Mouse (Mus musculus) MEL (cell line): ENCODE measurements at regions not wholly inside any gene's neighbourhood (a gene's known extent, or its start where the extent isn't known, plus 50 kb on each side); places are given as distances from the start of the nearest gene placed in this dataset.

Experiments used
- CTCF ChIP-seq, 3 experiments: IDR thresholded peaks in 2 of 3; conservative IDR thresholded peaks in 1 of 3; 2 replicates each; pipeline ENCODE4 v1.5.1; 2011 to 2012; ENCODE audit warnings: low read length in 3 of 3, low read depth in 2 of 3, mild to moderate bottlenecking in 2 of 3, improper control_type of control experiment in 1 of 3, inconsistent platforms in 1 of 3, mixed read lengths in 1 of 3, moderate library complexity in 1 of 3; ENCODE audit not compliant: control insufficient read depth in 1 of 3, insufficient read depth in 1 of 3, poor library complexity in 1 of 3, severe bottlenecking in 1 of 3
- E2F4 ChIP-seq: IDR thresholded peaks from 2 replicates; pipeline ENCODE4 v1.6.1; 2011; ENCODE audit warnings: low read depth, low read length, improper control_type of control experiment, borderline replicate concordance
- EP300 ChIP-seq, 2 experiments: IDR thresholded peaks; 2 replicates each; pipeline ENCODE4 v1.6.1; 2011; ENCODE audit warnings: improper control_type of control experiment in 2 of 2, low read length in 2 of 2, low read depth in 1 of 2, mild to moderate bottlenecking in 1 of 2
- HCFC1 ChIP-seq: IDR thresholded peaks from 2 replicates; pipeline ENCODE4 v1.6.1; 2012; ENCODE audit warnings: low read depth, mild to moderate bottlenecking, inconsistent platforms, low read length, improper control_type of control experiment, moderate library complexity
- JUND ChIP-seq: IDR thresholded peaks from 2 replicates; pipeline ENCODE4 v1.6.1; 2011; ENCODE audit warnings: low read depth, mild to moderate bottlenecking, improper control_type of control experiment, low read length
- MAX ChIP-seq: IDR thresholded peaks from 2 replicates; pipeline ENCODE4 v1.6.1; 2011; ENCODE audit warnings: low read length, improper control_type of control experiment
- MEF2A ChIP-seq: IDR thresholded peaks from 2 replicates; pipeline ENCODE4 v1.6.1; 2014; ENCODE audit warnings: low read depth, mild to moderate bottlenecking, inconsistent platforms, low read length, improper control_type of control experiment; ENCODE audit not compliant: poor library complexity, insufficient replicate concordance, severe bottlenecking; ENCODE audit errors: extremely low read depth
- MXI1 ChIP-seq: IDR thresholded peaks from 2 replicates; pipeline ENCODE4 v1.6.1; 2011; ENCODE audit warnings: mild to moderate bottlenecking, low read depth, low read length, improper control_type of control experiment
- POLR2A ChIP-seq, 2 experiments: IDR thresholded peaks; 2 replicates each; pipeline ENCODE4 v1.6.1; 2011 to 2012; ENCODE audit warnings: low read length in 2 of 2, mild to moderate bottlenecking in 2 of 2, control low read depth in 1 of 2, improper control_type of control experiment in 1 of 2, low read depth in 1 of 2, moderate library complexity in 1 of 2; ENCODE audit not compliant: control insufficient read depth in 1 of 2, insufficient read depth in 1 of 2, poor library complexity in 1 of 2
- RCOR1 ChIP-seq: IDR thresholded peaks from 2 replicates; pipeline ENCODE4 v1.6.1; 2012; ENCODE audit warnings: low read depth, mild to moderate bottlenecking, inconsistent platforms, low read length, improper control_type of control experiment
- TBP ChIP-seq: IDR thresholded peaks from 2 replicates; pipeline ENCODE4 v1.8.0; 2011; ENCODE audit warnings: low read depth, low read length, improper control_type of control experiment
- UBTF ChIP-seq: IDR thresholded peaks from 2 replicates; pipeline ENCODE4 v1.6.1; 2012; ENCODE audit warnings: low read depth, mild to moderate bottlenecking, inconsistent platforms, low read length, improper control_type of control experiment, moderate library complexity, borderline replicate concordance; ENCODE audit not compliant: insufficient read depth
- ZKSCAN1 ChIP-seq: IDR thresholded peaks from 2 replicates; pipeline ENCODE4 v1.6.1; 2012; ENCODE audit warnings: low read depth, mild to moderate bottlenecking, inconsistent platforms, low read length, improper control_type of control experiment, moderate library complexity

DNA sequence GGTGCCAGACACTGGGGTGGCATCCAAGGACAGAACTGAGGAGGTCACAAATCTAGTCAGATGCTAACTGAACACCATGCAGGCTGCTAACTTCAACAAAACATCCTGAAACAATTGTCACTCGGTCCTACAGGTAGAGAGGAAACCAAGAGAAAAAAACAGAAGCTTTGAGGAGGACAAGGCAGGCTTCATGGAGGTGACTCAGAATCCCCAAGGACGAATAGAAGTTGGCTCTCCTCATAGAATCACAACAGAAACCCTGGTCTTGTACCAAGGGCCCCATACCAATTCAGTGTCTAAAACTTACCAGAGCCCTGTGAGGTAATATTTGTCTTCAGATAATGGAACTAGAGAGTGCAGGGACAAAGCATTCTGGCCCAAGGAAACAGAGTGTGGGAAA is 206.1 kb upstream of the Tle3 start:
- TF ChIP-seq MAX: no peak
- TF ChIP-seq CTCF (IDR thresholded peaks at IDR 0.05 in 2 of 3, conservative IDR thresholded peaks at IDR 0.05 in 1 of 3; ENCODE audit: control insufficient read depth in 1 of 3, insufficient read depth in 1 of 3, low read depth in 2 of 3, low read length in 3 of 3, poor library complexity in 1 of 3, severe bottlenecking in 1 of 3): no peak
- TF ChIP-seq MXI1: no peak
- TF ChIP-seq MEF2A: no peak
- TF ChIP-seq POLR2A (IDR thresholded peaks at IDR 0.05; ENCODE audit: control insufficient read depth in 1 of 2, insufficient read depth in 1 of 2, low read depth in 1 of 2, low read length in 2 of 2, poor library complexity in 1 of 2): no peak
- TF ChIP-seq JUND: no peak
- TF ChIP-seq ZKSCAN1: no peak
- TF ChIP-seq RCOR1: no peak
- no peak for TF ChIP-seq UBTF
- no peak for TF ChIP-seq HCFC1
- TF ChIP-seq E2F4: no peak
- TF ChIP-seq EP300 (IDR thresholded peaks at IDR 0.05; ENCODE audit: low read depth in 1 of 2, low read length in 2 of 2): no peak
- TF ChIP-seq TBP: no peak
